Mouse (Mus musculus) liver, adult 2 months (tissue): ENCODE measurements around the gene Ston1.

Experiments
- CTCF ChIP-seq: fragments of 200-500 bp; IDR thresholded peaks from 2 replicates; pipeline ENCODE4 v1.5.1; 2011; ENCODE audit warnings: low read depth, low read length, control low read depth
- POLR2A ChIP-seq: fragments of 200-500 bp; IDR thresholded peaks from 2 replicates; pipeline ENCODE4 v1.6.1; 2011; ENCODE audit warnings: low read length, control low read depth; ENCODE audit not compliant: insufficient read depth; ENCODE audit errors: extremely low read depth

DNA sequence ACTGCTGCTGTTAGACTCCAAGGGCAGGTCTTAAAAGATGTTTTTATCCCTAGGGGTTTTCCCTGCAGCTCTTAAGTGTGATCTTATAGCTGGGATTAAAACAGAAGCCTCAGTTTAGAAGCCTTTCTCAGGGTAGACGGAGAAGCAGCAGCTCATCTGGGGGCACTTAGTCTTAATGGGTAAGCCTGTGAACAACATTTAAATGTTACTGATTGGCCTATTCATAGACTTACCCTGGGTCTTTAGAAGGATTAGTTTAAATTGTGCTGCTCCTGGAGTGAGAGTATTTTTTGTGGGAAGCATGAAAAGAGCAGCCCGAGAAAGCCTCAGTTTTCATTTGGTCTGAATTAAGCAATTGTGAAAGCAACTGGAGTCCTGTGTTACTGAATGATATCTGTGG, 72.4 kb downstream of the Ston1 start:
- TF ChIP-seq CTCF (no peak), POLR2A (no peak)
